ENCODE assay signal across 9 mouse cellular contexts in genomic region chr5:143253881-143254486, GRCm38 (mm10). TPM values are rescaled to one million over a fixed set of nuclear protein-coding genes. Genes with fewer than 3 reads are reported as not detected.
DNase-seq lines count a peak whose midpoint lies in the region; ATAC-seq lines count a peak whose summit lies in the region.
"Had no signal": no experiment of that assay in that cellular context is flagged by ENCODE, and none has a peak within 500 bp of the region (broad histone marks: within the 10 kb centered on the region; RNA-seq: fewer than 3 reads in every experiment).

No protein-coding gene starts in this region.

- H3K9ac ChIP-seq in lung, embryonic 16.5 days (ENCODE audit: low read length) = no peak overlapping the region; the same call in 1 of the 2 replicates
- H3K9ac ChIP-seq in hindbrain, embryonic 15.5 days = no peak overlapping the region
- H3K9ac ChIP-seq in midbrain, embryonic 14.5 days (replicated peaks; ENCODE audit: low read length) = peak overlapping the region; percentile 16; the same call in 1 of the 2 replicates

- peak; percentile 21; the same call in 1 of the 2 replicates for ATAC-seq in lung, embryonic 16.5 days (ENCODE audit: low read depth)
- no peak for ATAC-seq in hindbrain, embryonic 15.5 days (ENCODE audit: low FRiP score, low read depth)
- ATAC-seq in midbrain, embryonic 14.5 days (ENCODE audit: low FRiP score, low TSS enrichment) = peak; percentile 33

- no peak overlapping the region for H3K27ac ChIP-seq in lung, embryonic 16.5 days (ENCODE audit: low read length)
- H3K27ac ChIP-seq in hindbrain, embryonic 15.5 days (replicated peaks) = no peak overlapping the region; the same call in 1 of the 2 replicates
- H3K27ac ChIP-seq in midbrain, embryonic 14.5 days (replicated peaks; ENCODE audit: low read depth, low read length) = no peak overlapping the region

- no peaks in the 10 kb centered on the region for H3K9me3 ChIP-seq in lung, embryonic 16.5 days (ENCODE audit: control insufficient read depth, low read length)
- no peaks in the 10 kb centered on the region for H3K9me3 ChIP-seq in hindbrain, embryonic 15.5 days
- H3K9me3 ChIP-seq in midbrain, embryonic 14.5 days (ENCODE audit: control insufficient read depth, low read length) = no peaks in the 10 kb centered on the region

- H3K4me2 ChIP-seq in lung, embryonic 16.5 days (ENCODE audit: low read depth, low read length) = peak overlapping the region; percentile 70
- peak overlapping the region; percentile 50 for H3K4me2 ChIP-seq in hindbrain, embryonic 15.5 days
- peak overlapping the region; percentile 52 for H3K4me2 ChIP-seq in midbrain, embryonic 14.5 days (ENCODE audit: low read length)

- H3K36me3 ChIP-seq in lung, embryonic 16.5 days (ENCODE audit: control insufficient read depth, insufficient read depth, low read length) = no peaks in the 10 kb centered on the region; the same call in 1 of the 2 replicates
- H3K36me3 ChIP-seq in hindbrain, embryonic 15.5 days = peaks cover 35% of the 10 kb centered on the region
- H3K36me3 ChIP-seq in midbrain, embryonic 14.5 days (ENCODE audit: control insufficient read depth, insufficient read depth, low read length) = peaks cover 76% of the 10 kb centered on the region

- H3K27me3 ChIP-seq in lung, embryonic 16.5 days (ENCODE audit: control insufficient read depth, insufficient read depth, low read depth, low read length) = peaks cover 61% of the 10 kb centered on the region
- H3K27me3 ChIP-seq in hindbrain, embryonic 15.5 days = peaks cover 29% of the 10 kb centered on the region
- H3K27me3 ChIP-seq in midbrain, embryonic 14.5 days (ENCODE audit: control insufficient read depth, insufficient read depth, low read length) = peaks cover 60% of the 10 kb centered on the region

- DNase-seq in adrenal gland, postnatal 25 days = peak; percentile 9
- no peak for DNase-seq in adrenal gland, adult (ENCODE audit: inconsistent age in 2 of 2, low spot score in 1 of 2)
- DNase-seq in lung, adult 18-20 months = no peak
- DNase-seq in midbrain, embryonic 14.5 days = peak; percentile 76
- no peak for DNase-seq in Muller cell, postnatal 12 days (ENCODE audit: inconsistent ontology term)
- DNase-seq in layer of hippocampus, postnatal 36 days = no peak

- peaks cover 17% of the 10 kb centered on the region for H3K4me1 ChIP-seq in lung, embryonic 16.5 days (replicated peaks; ENCODE audit: control insufficient read depth, insufficient read depth, low read length)
- H3K4me1 ChIP-seq in hindbrain, embryonic 15.5 days (replicated peaks) = peaks cover 11% of the 10 kb centered on the region
- H3K4me1 ChIP-seq in midbrain, embryonic 14.5 days (ENCODE audit: control insufficient read depth, insufficient read depth, low read length) = peaks cover 12% of the 10 kb centered on the region; the same call in 1 of the 2 replicates

- WGBS in lung, embryonic 16.5 days = 5% methylated on average over 79 of the region's 81 CpGs
- 8% methylated on average over 77 of the region's 81 CpGs for WGBS in hindbrain, embryonic 15.5 days
- WGBS in midbrain, embryonic 14.5 days = 9% methylated on average over 81 of the region's 81 CpGs

- peak overlapping the region; percentile 45 for H3K4me3 ChIP-seq in lung, embryonic 16.5 days (ENCODE audit: low read length)
- H3K4me3 ChIP-seq in hindbrain, embryonic 15.5 days = peak overlapping the region; percentile 23
- H3K4me3 ChIP-seq in midbrain, embryonic 14.5 days (replicated peaks; ENCODE audit: low read depth, low read length) = peak overlapping the region; percentile 25

RNA-seq across cellular contexts. Expression of gene Zfp316, which starts 15.8 kb away (rescaled TPM):
- 7.4 and 11.6 TPM in 2 replicates for total RNA-seq in adrenal gland, postnatal 25 days (2021)
- 0.92 and 1.2 TPM in 2 replicates for polyA plus RNA-seq in lung, embryonic 16.5 days (2015; fragmentation: Nextera tagmentation; extraction: Ambion mirVana)
- 11.1 and 13.1 TPM in 2 replicates for polyA plus RNA-seq in hindbrain, embryonic 15.5 days (2015; fragmentation: Nextera tagmentation; extraction: Ambion mirVana)
- 6.9 and 7.8 TPM in 2 replicates for polyA plus RNA-seq in midbrain, embryonic 14.5 days (2014; fragmentation: Nextera tagmentation; extraction: Ambion mirVana)
- total RNA-seq in layer of hippocampus, postnatal 36 days (2021) = 10 to 100 TPM; 21.4 to 22.3 TPM

RNA-seq across cellular contexts. Expression of gene Zfp12, which starts 19.0 kb away (rescaled TPM):
- total RNA-seq in adrenal gland, postnatal 25 days (2021) = 22.3 and 22.9 TPM in 2 replicates
- 13.0 and 13.9 TPM in 2 replicates for polyA plus RNA-seq in lung, embryonic 16.5 days (2015; fragmentation: Nextera tagmentation; extraction: Ambion mirVana)
- 19.1 and 19.2 TPM in 2 replicates for polyA plus RNA-seq in hindbrain, embryonic 15.5 days (2015; fragmentation: Nextera tagmentation; extraction: Ambion mirVana)
- 20.4 and 25.2 TPM in 2 replicates for polyA plus RNA-seq in midbrain, embryonic 14.5 days (2014; fragmentation: Nextera tagmentation; extraction: Ambion mirVana)
- total RNA-seq in layer of hippocampus, postnatal 36 days (2021) = 10 to 100 TPM; 33.0 to 35.7 TPM

RNA-seq across cellular contexts. Expression of gene Spdye4a, which starts 27.3 kb away (rescaled TPM):
- not detected in 2 replicates for total RNA-seq in adrenal gland, postnatal 25 days (2021)
- polyA plus RNA-seq in lung, embryonic 16.5 days (2015; fragmentation: Nextera tagmentation; extraction: Ambion mirVana) = not detected in 2 replicates
- not detected in 2 replicates for polyA plus RNA-seq in hindbrain, embryonic 15.5 days (2015; fragmentation: Nextera tagmentation; extraction: Ambion mirVana)
- not detected in 2 replicates for polyA plus RNA-seq in midbrain, embryonic 14.5 days (2014; fragmentation: Nextera tagmentation; extraction: Ambion mirVana)
- total RNA-seq in layer of hippocampus, postnatal 36 days (2021) = not detected
- polyA plus RNA-seq: cortical plate, adult 2 months had no signal

RNA-seq across cellular contexts. Expression of gene Zfp853, which starts 39.4 kb away (rescaled TPM):
- 0.24 and 0.29 TPM in 2 replicates for total RNA-seq in adrenal gland, postnatal 25 days (2021)
- 0.05 TPM in 1 of 2 replicates, not detected in the other for polyA plus RNA-seq in lung, embryonic 16.5 days (2015; fragmentation: Nextera tagmentation; extraction: Ambion mirVana)
- 0.27 and 0.31 TPM in 2 replicates for polyA plus RNA-seq in hindbrain, embryonic 15.5 days (2015; fragmentation: Nextera tagmentation; extraction: Ambion mirVana)
- polyA plus RNA-seq in midbrain, embryonic 14.5 days (2014; fragmentation: Nextera tagmentation; extraction: Ambion mirVana) = 0.13 TPM in 1 of 2 replicates, not detected in the other
- 1 to 10 TPM; 4.7 to 4.8 TPM for total RNA-seq in layer of hippocampus, postnatal 36 days (2021)

Comparison
In these comparisons a context has a peak if more than half of its experiments do, and no peak if none do; other contexts are left out.
1. DNase-seq: peak in adrenal gland, postnatal 25 days (single experiment) and midbrain, embryonic 14.5 days (single experiment); none in adrenal gland, adult (0 of 2), lung, adult 18-20 months (0 of 2), Muller cell, postnatal 12 days (single experiment) and layer of hippocampus, postnatal 36 days (0 of 2).
2. Peak in every context shown above with its lines, with median percentiles within 50 percentile points of each other: H3K4me2 ChIP-seq and H3K4me3 ChIP-seq.